Comparison of ENCODE assay signal across 8 mouse cellular contexts in the genomic region with DNA sequence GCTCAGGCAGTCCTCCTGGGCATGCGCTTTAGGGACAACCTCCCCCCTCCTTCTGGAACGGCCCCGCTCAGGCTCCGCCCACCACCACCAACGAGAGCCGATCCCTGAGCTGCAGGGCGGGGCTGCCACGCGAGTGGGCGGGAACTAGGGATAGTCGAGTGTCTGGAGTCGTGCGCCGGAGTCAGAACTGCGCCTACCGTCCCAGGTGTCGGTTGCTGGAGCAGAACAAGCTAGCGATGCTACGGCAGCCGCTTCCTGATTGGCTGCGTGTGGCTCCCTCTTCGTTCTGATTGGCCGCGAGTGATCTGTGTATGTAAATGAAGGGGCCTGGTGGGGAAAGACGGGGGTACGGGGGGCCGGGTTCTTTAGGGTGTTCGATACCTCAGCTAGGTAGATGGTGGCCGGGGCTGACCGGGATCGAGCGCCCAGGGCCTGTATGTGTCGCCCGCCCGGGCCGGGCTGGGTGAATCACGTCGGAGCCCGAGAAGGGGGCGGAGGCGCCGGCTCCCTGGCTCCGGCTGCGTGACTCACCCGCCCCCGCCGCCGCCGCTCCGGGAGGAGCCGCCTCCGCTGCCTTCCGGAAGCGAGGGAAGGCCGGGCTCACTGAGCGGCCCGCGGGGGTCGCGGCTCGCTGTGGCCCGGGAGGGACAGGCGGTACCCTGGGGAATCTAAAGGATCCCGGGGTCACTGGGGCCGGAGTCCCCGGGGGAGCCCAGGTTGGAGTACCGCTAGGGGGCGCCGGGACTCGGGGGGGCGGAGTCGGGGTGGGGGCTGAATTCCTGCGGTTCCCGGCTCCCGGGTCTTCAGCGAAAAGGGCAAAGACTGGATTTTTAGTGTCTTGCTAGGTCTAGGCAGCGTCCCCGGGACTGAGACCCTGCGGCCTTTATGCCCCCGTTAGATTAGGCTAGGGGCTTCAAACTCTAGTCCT. TPM values are rescaled to one million over a fixed set of nuclear protein-coding genes. Genes with fewer than 3 reads are reported as not detected.
DNase-seq lines count a peak whose midpoint lies in the region; ATAC-seq lines count a peak whose summit lies in the region.

A gene (plus strand): TSS at position 141 of the 928 bp plus-strand sequence.

- no peaks in the 10 kb centered on the region for H3K27me3 ChIP-seq in hindbrain, embryonic 15.5 days

- DNase-seq in T-cell, adult 2 months (ENCODE audit: low spot score): peak; percentile 100
- DNase-seq in cerebellum, postnatal 36 days: peak; percentile 100
- DNase-seq in frontal cortex, postnatal 36 days (ENCODE audit: low spot score in 2 of 2): peak; percentile 100
- peak; percentile 99 to 100 for DNase-seq in left cerebral cortex, adult 18-20 months (ENCODE audit: low spot score in 2 of 2)
- peak; percentile 100 for DNase-seq in right cerebral cortex, adult 18-20 months
- peak; percentile 98 for DNase-seq in urinary bladder, postnatal 10 days (ENCODE audit: low spot score)

- H3K9me3 ChIP-seq in hindbrain, embryonic 15.5 days: no peaks in the 10 kb centered on the region

- peaks cover 39% of the 10 kb centered on the region for H3K79me2 ChIP-seq in macrophage (ENCODE audit: inconsistent target)

- H3K4me2 ChIP-seq in hindbrain, embryonic 15.5 days: peak within 1 kb of the TSS; percentile 70

- H3K4me3 ChIP-seq in hindbrain, embryonic 15.5 days: peak within 1 kb of the TSS; percentile 70
- H3K4me3 ChIP-seq in macrophage (ENCODE audit: inconsistent target): peak within 1 kb of the TSS; percentile 80

- peak within 1 kb of the TSS; percentile 88 for H3K27ac ChIP-seq in hindbrain, embryonic 15.5 days (replicated peaks)
- H3K27ac ChIP-seq in macrophage: peak within 1 kb of the TSS; percentile 84

- H3K9ac ChIP-seq in hindbrain, embryonic 15.5 days: peak within 1 kb of the TSS; percentile 70

- under 1% methylated on average over 80 of the region's 80 CpGs for WGBS in hindbrain, embryonic 15.5 days
- under 1% methylated on average over 63 of the region's 80 CpGs for WGBS in macrophage (ENCODE audit: missing documents)

- ATAC-seq in hindbrain, embryonic 15.5 days (ENCODE audit: low FRiP score, low read depth): peak; percentile 98

- no peaks in the 10 kb centered on the region for H3K36me3 ChIP-seq in hindbrain, embryonic 15.5 days
- peaks cover 7% of the 10 kb centered on the region; the same call in 1 of the 2 replicates for H3K36me3 ChIP-seq in macrophage (ENCODE audit: inconsistent target)

- peaks cover 23% of the 10 kb centered on the region for H3K4me1 ChIP-seq in hindbrain, embryonic 15.5 days (replicated peaks)

RNA-seq across cellular contexts. Expression of the gene that starts here (rescaled TPM):
- 9.3 and 9.8 TPM in 2 replicates for polyA plus RNA-seq in hindbrain, embryonic 15.5 days (2015; fragmentation: Nextera tagmentation; extraction: Ambion mirVana)
- total RNA-seq in left cerebral cortex, adult 18-20 months (2021): 10 to 100 TPM; 15.3 to 26.9 TPM
- total RNA-seq in macrophage (2018; cell fraction: chromatin; rRNA removed): 10 to 100 TPM in 25 of 26 experiments, 1 to 10 TPM in 1; 7.6 to 29.7 (median 19.0) TPM
- 10 to 100 TPM; 30.9 to 68.3 (median 41.2) TPM for total RNA-seq in macrophage (2018; cell fraction: cytosol; rRNA removed)
- 10 to 100 TPM; 18.1 to 55.2 (median 28.5) TPM for total RNA-seq in macrophage (2018; cell fraction: nucleus; rRNA removed)
- polyA plus RNA-seq in macrophage (2018): 16.5 to 37.7 TPM (median 28.9 TPM) in 3 replicates

Comparison
In these comparisons a context has a peak if more than half of its experiments do, and no peak if none do; other contexts are left out.
1. Peak in every context shown above with its lines: DNase-seq, ATAC-seq, H3K4me3 ChIP-seq and H3K27ac ChIP-seq.